Mouse (Mus musculus) cerebellum, adult 2 months (tissue): ENCODE measurements around the gene Limch1.

ENCODE experiments used
- CTCF ChIP-seq: fragments of 200-500 bp; IDR thresholded peaks from 2 replicates; pipeline ENCODE4 v1.5.1; 2011; ENCODE audit warnings: low read depth, mild to moderate bottlenecking, control low read depth, low read length, moderate library complexity, borderline replicate concordance; ENCODE audit not compliant: insufficient read depth
- POLR2A ChIP-seq: fragments of 200-500 bp; IDR thresholded peaks from 2 replicates; pipeline ENCODE4 v1.6.1; 2011; ENCODE audit warnings: low read length, control low read depth, borderline replicate concordance; ENCODE audit not compliant: insufficient read depth

- TF ChIP-seq CTCF (no peak), POLR2A (no peak)
Observed at GRCm38 (mm10) chr5:66715498-66715931, 30.1 kb upstream of the Limch1 start.
